Mouse (Mus musculus) liver, embryonic 14.5 days (tissue): ENCODE results near the gene Smpdl3b. TPM values are rescaled to one million over a fixed set of nuclear protein-coding genes. Genes with fewer than 3 reads are reported as not detected.

Source experiments
- ATAC-seq: fragments of 200-750 bp; cut with Nextera tagmentation; 2 replicates; pipeline ENCODE4 v1.8.0; 2017; ENCODE audit warnings: moderate number of reproducible peaks, mild to moderate bottlenecking, moderate library complexity; ENCODE audit not compliant: insufficient read depth
- DNase-seq, 3 experiments: peaks; one replicate each; pipeline ENCODE4 v3.0.0-alpha.2; 2012 to 2013; ENCODE audit warnings: low read depth in 3 of 3, low spot score in 3 of 3
- H3K27ac ChIP-seq: fragments of 300-500 bp; sonication (generic); 2 replicates; pipeline ENCODE4 v1.5.1; 2014; ENCODE audit warnings: moderate library complexity, mild to moderate bottlenecking, control low read depth, inconsistent platforms
- H3K27me3 ChIP-seq: fragments of 300-500 bp; sonication (generic); 2 replicates; pipeline ENCODE4 v1.6.1; 2014; ENCODE audit warnings: mild to moderate bottlenecking, low read length, moderate library complexity; ENCODE audit not compliant: control insufficient read depth, insufficient read depth
- H3K36me3 ChIP-seq: fragments of 300-500 bp; sonication (generic); replicated peaks from 2 replicates; pipeline ENCODE4 v1.6.1; 2014; ENCODE audit warnings: low read depth; ENCODE audit not compliant: control insufficient read depth, insufficient read depth
- H3K4me1 ChIP-seq, 2 experiments: fragments of 200-500 bp in 1 of 2; fragments of 300-500 bp in 1 of 2; sonication (generic) in 1 of 2; replicated peaks; 2 replicates each; pipeline ENCODE4 v1.6.1; 2012 to 2014; ENCODE audit warnings: antibody characterized with exemption in 1 of 2, inconsistent platforms in 1 of 2, low read length in 1 of 2; ENCODE audit not compliant: control insufficient read depth in 2 of 2, insufficient read depth in 2 of 2
- H3K4me2 ChIP-seq: fragments of 300-500 bp; sonication (generic); 2 replicates; pipeline ENCODE4 v1.6.1; 2014; ENCODE audit warnings: low read depth, mild to moderate bottlenecking, control low read depth, moderate library complexity
- H3K4me3 ChIP-seq, 2 experiments: fragments of 200-500 bp in 1 of 2; fragments of 300-500 bp in 1 of 2; sonication (generic) in 1 of 2; 2 replicates each; pipeline ENCODE4 v1.5.1; 2012 to 2014; ENCODE audit warnings: low read depth in 2 of 2, low read length in 2 of 2, mild to moderate bottlenecking in 2 of 2, control low read depth in 1 of 2, inconsistent platforms in 1 of 2, moderate library complexity in 1 of 2; ENCODE audit not compliant: insufficient read depth in 1 of 2
- H3K9ac ChIP-seq: fragments of 300-500 bp; sonication (generic); replicated peaks from 2 replicates; pipeline ENCODE4 v1.6.1; 2014; ENCODE audit warnings: mild to moderate bottlenecking, control low read depth, moderate library complexity
- H3K9me3 ChIP-seq: fragments of 300-500 bp; sonication (generic); 2 replicates; pipeline ENCODE4 v1.6.1; 2016; ENCODE audit warnings: low read length, mixed read lengths; ENCODE audit not compliant: control insufficient read depth
- CTCF ChIP-seq: IDR thresholded peaks from 2 replicates; pipeline ENCODE4 v1.5.1; 2016; ENCODE audit warnings: antibody characterized with exemption, low read depth, control low read depth
- EP300 ChIP-seq: IDR thresholded peaks from 2 replicates; pipeline ENCODE4 v1.6.1; 2016; ENCODE audit warnings: antibody characterized with exemption, low read depth
- WGBS: fragments of 180-500 bp; shearing (Covaris S2); extraction: QIAGEN DNeasy Blood & Tissue Kit; methylation state at CpG from one replicate; pipeline ENCODE4 v1.1.7; 2014; ENCODE audit not compliant: insufficient replicate concordance; 5-methylcytosine and 5-hydroxymethylcytosine counted together
- polyA plus RNA-seq, 2 experiments: library from polyadenylated mRNA; depleted of rRNA in 1 of 2; stranded (reverse) in 1 of 2; unstranded in 1 of 2; fragments of >200 nt; fragmentation: Nextera tagmentation in 1 of 2; extraction: Ambion mirVana in 1 of 2; gene quantifications; 2 replicates each; pipeline versions ENCODE4 v1.2.1 to v1.2.3; 2012 to 2014

The Smpdl3b gene
- polyA plus RNA-seq, 2 experiments, result 0.92 to 1.2 TPM

DNA sequence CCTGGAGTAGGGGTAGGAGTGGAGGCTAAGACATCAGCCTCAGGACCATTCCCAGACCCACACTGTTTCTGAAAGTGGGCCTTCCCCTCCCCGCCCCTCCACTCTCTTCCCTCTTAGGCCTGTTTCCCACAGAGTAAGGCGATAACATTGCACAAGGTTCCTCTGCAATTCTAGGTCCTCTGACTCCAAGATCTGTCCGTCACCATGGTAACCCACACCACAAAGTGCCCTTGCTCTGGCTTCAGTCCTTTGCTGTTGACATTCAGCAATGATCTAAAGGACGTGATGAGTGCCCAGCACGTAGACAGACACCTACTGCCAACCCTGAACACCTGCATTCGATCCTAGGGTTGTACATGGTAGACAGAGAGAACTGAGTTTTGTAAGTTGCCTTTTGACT lies 4.1 kb downstream of the Smpdl3b start:
- H3K36me3 ChIP-seq, result no peaks in the 10 kb centered on the region
- no peak overlapping the region for H3K4me3 ChIP-seq
- H3K9ac ChIP-seq, result no peak overlapping the region
- WGBS, result 50% methylated on average over 6 of the region's 6 CpGs
- no peak for TF ChIP-seq EP300
- TF ChIP-seq CTCF, result no peak
- no peak overlapping the region for H3K4me2 ChIP-seq
- no peaks in the 10 kb centered on the region for H3K9me3 ChIP-seq
- peaks cover 24% of the 10 kb centered on the region for H3K27me3 ChIP-seq
- peaks cover 0 to 7% of the 10 kb centered on the region in 2 experiments; a peak in 2 of 4 replicates for H3K4me1 ChIP-seq
- DNase-seq, result no peak
- H3K27ac ChIP-seq, result no peak overlapping the region
- no peak for ATAC-seq

DNA sequence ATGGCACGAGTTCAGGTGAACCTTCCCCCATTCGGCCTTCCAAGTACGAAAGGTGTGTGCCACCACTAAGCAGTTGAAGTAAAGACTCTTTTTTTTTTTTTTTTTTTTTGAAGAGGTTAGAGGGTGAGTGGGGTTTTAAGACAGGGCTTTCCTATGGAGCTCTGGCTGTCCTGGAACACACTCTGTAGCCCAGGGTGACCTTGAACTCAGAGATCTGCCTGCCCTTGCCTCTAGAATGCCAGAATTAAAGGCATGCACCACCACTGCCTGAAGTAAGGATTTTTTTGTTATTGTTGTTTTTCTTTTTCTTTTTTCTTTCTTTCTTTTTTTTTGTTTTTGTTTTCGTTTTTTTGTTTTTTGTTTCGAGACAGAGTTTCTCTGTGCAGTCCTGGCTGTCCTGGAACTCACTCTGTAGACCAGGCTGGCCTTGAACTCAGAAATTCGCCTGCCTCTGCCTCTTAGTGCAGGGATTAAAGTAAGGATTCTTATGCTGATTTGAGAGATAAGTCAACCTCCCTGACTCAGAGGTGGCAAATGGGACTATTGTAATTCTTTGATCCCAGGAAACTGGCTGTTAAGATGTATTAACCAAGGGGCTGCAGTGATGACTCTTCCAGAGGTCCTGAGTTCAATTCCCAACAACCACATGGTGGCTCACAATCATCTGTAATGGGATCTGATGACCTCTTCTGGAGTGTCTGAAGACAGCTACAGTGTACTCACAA lies 7.6 kb downstream of the Smpdl3b start:
- WGBS, result 58% methylated on average over 6 of the region's 6 CpGs
- H3K27ac ChIP-seq, result no peak overlapping the region
- ATAC-seq (no peak), DNase-seq (no peak)
- TF ChIP-seq EP300 (no peak), CTCF (no peak)
- no peaks in the 10 kb centered on the region for H3K27me3 ChIP-seq
- H3K4me3 ChIP-seq, result no peak overlapping the region
- H3K4me2 ChIP-seq, result no peak overlapping the region
- no peak overlapping the region for H3K9ac ChIP-seq
- peaks cover 0 to 20% of the 10 kb centered on the region in 2 experiments; a peak in 2 of 4 replicates for H3K4me1 ChIP-seq
- no peaks in the 10 kb centered on the region for H3K9me3 ChIP-seq
- H3K36me3 ChIP-seq, result no peaks in the 10 kb centered on the region

DNA sequence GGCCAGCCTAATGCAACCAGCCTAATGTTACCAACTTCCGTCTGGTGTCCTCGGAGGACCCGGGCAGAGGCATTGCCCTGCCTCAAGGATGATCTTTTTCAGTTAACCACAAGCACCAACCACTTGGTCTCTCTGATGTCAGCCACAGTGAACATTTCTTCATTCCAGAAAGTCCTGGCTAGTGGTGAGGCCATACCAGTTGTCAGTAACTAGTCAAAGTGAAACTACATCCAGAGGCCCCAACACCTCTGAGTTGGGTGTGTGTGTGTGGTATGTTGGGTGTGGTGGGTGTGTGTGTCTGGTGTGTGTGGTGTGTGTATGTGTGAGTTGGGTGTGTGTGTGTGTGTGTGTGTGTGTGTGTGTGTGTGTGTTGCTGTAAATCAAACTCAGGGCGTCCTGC lies 8.3 kb downstream of the Smpdl3b start:
- DNase-seq, result no peak
- WGBS, result 82% methylated on average over 4 of the region's 4 CpGs
- Histone ChIP-seq H3K4me2 (no peak overlapping the region), H3K4me1 (peaks cover 3 to 26% of the 10 kb centered on the region in 2 experiments; a peak in 3 of 4 replicates), H3K4me3 (no peak overlapping the region), H3K27ac (no peak overlapping the region), H3K9me3 (no peaks in the 10 kb centered on the region), H3K9ac (no peak overlapping the region), H3K36me3 (no peaks in the 10 kb centered on the region), H3K27me3 (no peaks in the 10 kb centered on the region)
- no peak for ATAC-seq
- TF ChIP-seq CTCF, result no peak
- TF ChIP-seq EP300, result no peak

DNA sequence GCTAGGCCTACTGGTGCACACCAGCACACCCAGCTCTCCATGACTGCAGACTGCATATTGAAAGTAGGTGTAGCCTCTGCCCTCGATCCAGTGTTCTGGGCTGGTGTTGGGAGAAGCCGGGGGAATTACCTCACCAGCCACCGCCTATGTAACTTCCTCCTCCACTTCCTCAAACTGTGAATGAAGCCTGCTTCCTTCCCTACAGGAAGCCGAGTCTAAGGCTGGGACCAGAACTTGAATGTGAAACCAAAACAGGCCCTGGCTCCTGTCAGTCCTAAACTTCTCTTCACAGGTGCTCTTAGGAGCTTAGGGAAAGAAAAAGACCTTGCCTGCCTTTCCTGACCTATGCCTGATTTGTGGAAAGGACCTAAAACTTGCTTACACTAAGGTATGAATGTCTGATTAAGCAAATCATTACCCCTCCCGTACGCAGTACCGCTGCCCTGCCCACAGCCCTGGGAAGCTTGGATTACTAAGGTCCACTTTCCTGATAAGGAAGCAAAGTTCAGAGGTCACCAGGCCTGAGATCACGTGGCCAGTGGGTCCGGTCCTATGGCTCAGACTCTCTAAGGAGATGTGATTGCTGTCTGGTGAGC lies 9.3 kb downstream of the Smpdl3b start:
- no peak for DNase-seq
- WGBS, result 23% methylated on average over 9 of the region's 9 CpGs
- H3K9ac ChIP-seq, result no peak overlapping the region

DNA sequence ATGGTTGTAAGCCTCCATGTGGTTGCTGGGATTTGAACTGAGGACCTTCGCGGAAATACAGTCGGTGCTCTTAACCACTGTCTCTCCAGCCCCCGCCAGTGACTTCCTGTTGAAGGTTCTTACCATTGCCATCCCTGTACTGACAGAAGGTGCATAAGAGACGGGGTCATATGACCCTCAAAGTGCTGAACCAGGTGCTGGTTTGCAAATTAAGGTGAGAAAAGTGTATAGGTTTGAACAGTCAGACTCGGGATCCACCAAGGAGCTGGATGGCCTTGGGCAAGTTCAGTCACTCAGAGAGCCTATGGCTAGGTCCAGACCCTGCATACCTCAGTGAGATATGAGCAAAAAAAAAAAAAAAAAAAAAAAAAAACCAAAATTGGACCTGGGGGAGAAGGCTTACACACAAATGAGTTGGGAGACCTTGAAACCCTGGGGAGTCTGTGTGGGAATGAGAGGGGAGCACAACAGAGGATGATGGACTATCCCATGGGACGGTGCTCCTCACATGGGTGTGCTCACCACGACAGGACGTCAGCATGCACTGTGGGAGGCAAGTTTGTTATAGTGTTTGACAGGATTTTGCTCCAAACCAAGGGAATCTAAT lies 10.0 kb downstream of the Smpdl3b start:
- TF ChIP-seq EP300, result no peak
- TF ChIP-seq CTCF, result no peak
- Histone ChIP-seq H3K27me3 (no peaks in the 10 kb centered on the region), H3K9me3 (no peaks in the 10 kb centered on the region), H3K27ac (no peak overlapping the region), H3K4me3 (no peak overlapping the region), H3K4me1 (peaks cover 3 to 27% of the 10 kb centered on the region in 2 experiments; a peak in 3 of 4 replicates), H3K36me3 (no peaks in the 10 kb centered on the region), H3K4me2 (no peak overlapping the region), H3K9ac (no peak overlapping the region)
- DNase-seq (no peak), ATAC-seq (no peak)
- 64% methylated on average over 9 of the region's 9 CpGs for WGBS

More for the DNA sequence above, 9.3 kb downstream of the Smpdl3b start:
- Histone ChIP-seq H3K4me3 (peak overlapping the region; percentile 12 to 14; a peak in 2 of 4 replicates), H3K4me1 (peaks cover 3 to 27% of the 10 kb centered on the region in 2 experiments; a peak in 3 of 4 replicates), H3K9me3 (no peaks in the 10 kb centered on the region), H3K27me3 (no peaks in the 10 kb centered on the region), H3K36me3 (no peaks in the 10 kb centered on the region), H3K4me2 (peak overlapping the region; percentile 38), H3K27ac (peak overlapping the region; percentile 6; the same call in 1 of the 2 replicates)
- peak; percentile 55; the same call in 1 of the 2 replicates for ATAC-seq
- TF ChIP-seq EP300 (no peak), CTCF (no peak)
